Mouse (Mus musculus) lung, postnatal 0 days (tissue): Measurements from ENCODE around the gene Zfp771. TPM values are rescaled to one million over a fixed set of nuclear protein-coding genes. Genes with fewer than 3 reads are reported as not detected.

Experiments used
- ATAC-seq: fragments of 200-750 bp; cut with Nextera tagmentation; 2 replicates; pipeline ENCODE4 v1.8.0; 2017; ENCODE audit warnings: moderate library complexity
- DNase-seq: peaks from one replicate; pipeline ENCODE4 v3.0.0-alpha.2; 2016; ENCODE audit warnings: low spot score
- H3K27ac ChIP-seq: fragments of 300-500 bp; sonication (generic); 2 replicates; pipeline ENCODE4 v1.5.1; 2014; ENCODE audit warnings: antibody characterized with exemption, mild to moderate bottlenecking, low read length, mixed read lengths
- H3K27me3 ChIP-seq: fragments of 300-500 bp; sonication (generic); replicated peaks from 2 replicates; pipeline ENCODE4 v1.6.1; 2014; ENCODE audit warnings: low read length, mixed read lengths; ENCODE audit not compliant: insufficient read depth
- H3K36me3 ChIP-seq: fragments of 300-500 bp; sonication (generic); 2 replicates; pipeline ENCODE4 v1.6.1; 2014; ENCODE audit warnings: low read length, mixed read lengths; ENCODE audit not compliant: insufficient read depth
- H3K4me1 ChIP-seq: fragments of 300-500 bp; sonication (generic); 2 replicates; pipeline ENCODE4 v1.6.1; 2014; ENCODE audit warnings: antibody characterized with exemption, low read depth, low read length, mixed read lengths; ENCODE audit not compliant: insufficient read depth
- H3K4me2 ChIP-seq: fragments of 300-500 bp; sonication (generic); replicated peaks from 2 replicates; pipeline ENCODE4 v1.6.1; 2014; ENCODE audit warnings: low read depth, mild to moderate bottlenecking, low read length, moderate library complexity, mixed read lengths
- H3K4me3 ChIP-seq: fragments of 300-500 bp; sonication (generic); 2 replicates; pipeline ENCODE4 v1.5.1; 2014; ENCODE audit warnings: low read depth, low read length
- H3K9ac ChIP-seq: fragments of 300-500 bp; sonication (generic); replicated peaks from 2 replicates; pipeline ENCODE4 v1.6.1; 2014; ENCODE audit warnings: low read depth, mild to moderate bottlenecking
- H3K9me3 ChIP-seq: fragments of 300-500 bp; sonication (generic); 2 replicates; pipeline ENCODE4 v1.6.1; 2016; ENCODE audit warnings: low read length, mixed read lengths
- CTCF ChIP-seq: IDR thresholded peaks from 2 replicates; pipeline ENCODE4 v1.5.1; 2016; ENCODE audit warnings: antibody characterized with exemption, mild to moderate bottlenecking
- EP300 ChIP-seq: IDR thresholded peaks from 2 replicates; pipeline ENCODE4 v1.6.1; 2016; ENCODE audit warnings: antibody characterized with exemption, mild to moderate bottlenecking, control low read depth
- WGBS: fragments of 180-500 bp; shearing (Covaris S2); extraction: QIAGEN DNeasy Blood & Tissue Kit; methylation state at CpG from one replicate; pipeline ENCODE4 v1.1.7; 2014; 5-methylcytosine and 5-hydroxymethylcytosine counted together
- polyA plus RNA-seq: library from polyadenylated mRNA; unstranded; fragments of >200 nt; fragmentation: Nextera tagmentation; extraction: Ambion mirVana; gene quantifications from 2 replicates; pipeline ENCODE4 v1.2.1, GENCODE M21; 2015

The Zfp771 gene
- polyA plus RNA-seq, 1 experiment from 2014 or later = 34.9 TPM

DNA sequence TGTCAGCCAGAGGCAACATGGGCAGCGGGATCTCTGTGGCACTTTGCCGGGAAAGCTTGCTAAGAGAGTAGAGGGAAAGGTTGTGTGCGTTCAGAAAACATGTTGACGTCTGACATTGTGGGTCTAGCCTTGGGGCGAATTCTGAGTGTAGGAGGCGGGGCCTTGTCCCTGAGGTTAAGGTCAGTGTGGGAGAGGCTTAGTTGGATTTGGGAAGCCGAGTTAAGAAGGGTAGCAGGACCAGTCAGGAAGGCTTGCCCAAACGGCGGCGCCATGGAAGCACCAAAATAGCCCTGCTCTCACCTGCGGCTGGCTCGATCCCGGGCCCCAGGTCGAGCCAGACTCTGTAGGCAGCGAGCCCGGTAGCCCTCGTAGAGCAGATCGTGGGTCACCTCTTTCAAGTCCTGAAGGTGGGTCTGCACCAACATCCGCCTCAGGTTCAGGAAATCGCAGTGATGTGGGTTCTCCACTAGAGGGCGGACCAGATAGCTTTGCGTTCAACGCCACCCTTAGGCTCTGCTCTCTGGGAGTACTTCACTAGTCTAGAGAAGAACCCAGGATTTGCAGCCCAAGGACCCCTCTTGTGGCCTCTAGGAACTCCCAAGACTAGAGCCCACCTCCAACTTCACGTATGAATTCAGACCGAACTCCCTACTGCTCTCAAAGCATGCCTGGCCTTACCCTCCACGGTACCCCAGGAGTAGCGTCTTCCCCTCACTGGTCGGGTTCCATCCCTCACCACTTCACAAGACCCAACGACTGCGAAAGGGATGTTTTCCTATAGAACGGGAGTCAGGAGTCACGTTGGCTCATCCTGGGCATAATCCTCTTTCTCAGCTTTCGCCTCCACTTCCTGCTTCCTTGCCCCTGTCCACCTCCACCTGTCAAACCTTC is 28.8 kb upstream of the Zfp771 start:
- TF ChIP-seq CTCF = peak; percentile 93
- no peak for TF ChIP-seq EP300
- Histone ChIP-seq H3K4me2 (peak overlapping the region; percentile 59), H3K4me3 (peak overlapping the region; percentile 28), H3K9me3 (no peaks in the 10 kb centered on the region), H3K27ac (no peak overlapping the region), H3K9ac (peak overlapping the region; percentile 43; the same call in 1 of the 2 replicates), H3K36me3 (no peaks in the 10 kb centered on the region), H3K4me1 (peaks cover 4% of the 10 kb centered on the region; the same call in 1 of the 2 replicates), H3K27me3 (no peaks in the 10 kb centered on the region)
- ATAC-seq (peak; percentile 70), DNase-seq (peak; percentile 85)
- WGBS = 27% methylated on average over 33 of the region's 33 CpGs

DNA sequence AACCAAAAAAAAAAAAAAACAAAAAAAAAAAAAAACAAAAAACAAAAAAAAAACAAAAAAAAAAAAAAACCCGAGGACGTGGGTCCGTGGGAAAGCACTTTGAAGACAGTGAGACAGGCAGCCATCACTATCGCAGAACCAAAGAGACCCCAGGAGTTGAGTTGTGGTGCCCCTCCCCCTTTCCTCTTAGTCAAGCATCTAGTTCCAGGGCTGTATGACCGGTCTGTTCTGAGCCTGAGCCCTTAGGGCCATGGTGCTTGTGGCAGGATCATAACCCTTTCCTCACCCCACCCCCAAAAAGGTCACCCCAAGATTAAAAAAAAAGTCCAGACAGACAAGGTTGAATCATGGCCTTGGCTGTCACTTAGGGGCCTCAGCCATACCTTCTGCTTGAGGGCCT is 27.8 kb upstream of the Zfp771 start:
- no peak for ATAC-seq
- TF ChIP-seq EP300 (no peak), CTCF (no peak)

DNA sequence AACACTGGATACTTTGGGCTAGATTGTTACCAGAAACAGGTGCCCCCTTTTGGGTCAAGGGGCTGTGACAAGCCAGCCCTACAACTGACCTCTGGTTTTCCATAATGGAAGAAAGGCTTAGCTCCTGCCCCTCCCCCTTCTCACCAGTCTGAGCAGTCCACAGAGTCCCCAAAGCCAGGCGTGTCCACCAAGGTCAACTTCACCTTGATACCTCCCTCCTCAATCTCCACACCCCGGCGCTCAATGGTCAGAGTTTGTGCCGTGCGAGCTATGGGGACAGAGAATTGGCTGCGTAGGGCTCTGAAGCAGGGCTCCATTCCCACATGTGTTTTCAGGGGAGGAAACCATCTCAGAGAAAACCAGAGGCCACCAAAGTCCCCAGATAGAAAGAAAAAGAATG is 26.6 kb upstream of the Zfp771 start:
- WGBS = 83% methylated on average over 6 of the region's 6 CpGs
- H3K4me1 ChIP-seq = peaks cover 4% of the 10 kb centered on the region; the same call in 1 of the 2 replicates
- TF ChIP-seq EP300 (no peak), CTCF (no peak)
- H3K4me3 ChIP-seq = no peak overlapping the region
- no peaks in the 10 kb centered on the region for H3K27me3 ChIP-seq
- no peak overlapping the region for H3K9ac ChIP-seq
- no peak overlapping the region for H3K27ac ChIP-seq
- ATAC-seq = no peak
- H3K4me2 ChIP-seq = no peak overlapping the region
- H3K36me3 ChIP-seq = no peaks in the 10 kb centered on the region
- no peak for DNase-seq
- no peaks in the 10 kb centered on the region for H3K9me3 ChIP-seq

More for the DNA sequence above, 27.8 kb upstream of the Zfp771 start:
- Histone ChIP-seq H3K9me3 (no peaks in the 10 kb centered on the region), H3K4me3 (no peak overlapping the region), H3K27ac (no peak overlapping the region), H3K9ac (no peak overlapping the region), H3K4me1 (peaks cover 4% of the 10 kb centered on the region; the same call in 1 of the 2 replicates), H3K4me2 (no peak overlapping the region), H3K27me3 (no peaks in the 10 kb centered on the region), H3K36me3 (no peaks in the 10 kb centered on the region)
- no peak for DNase-seq
- 75% methylated on average over 5 of the region's 5 CpGs for WGBS

DNA sequence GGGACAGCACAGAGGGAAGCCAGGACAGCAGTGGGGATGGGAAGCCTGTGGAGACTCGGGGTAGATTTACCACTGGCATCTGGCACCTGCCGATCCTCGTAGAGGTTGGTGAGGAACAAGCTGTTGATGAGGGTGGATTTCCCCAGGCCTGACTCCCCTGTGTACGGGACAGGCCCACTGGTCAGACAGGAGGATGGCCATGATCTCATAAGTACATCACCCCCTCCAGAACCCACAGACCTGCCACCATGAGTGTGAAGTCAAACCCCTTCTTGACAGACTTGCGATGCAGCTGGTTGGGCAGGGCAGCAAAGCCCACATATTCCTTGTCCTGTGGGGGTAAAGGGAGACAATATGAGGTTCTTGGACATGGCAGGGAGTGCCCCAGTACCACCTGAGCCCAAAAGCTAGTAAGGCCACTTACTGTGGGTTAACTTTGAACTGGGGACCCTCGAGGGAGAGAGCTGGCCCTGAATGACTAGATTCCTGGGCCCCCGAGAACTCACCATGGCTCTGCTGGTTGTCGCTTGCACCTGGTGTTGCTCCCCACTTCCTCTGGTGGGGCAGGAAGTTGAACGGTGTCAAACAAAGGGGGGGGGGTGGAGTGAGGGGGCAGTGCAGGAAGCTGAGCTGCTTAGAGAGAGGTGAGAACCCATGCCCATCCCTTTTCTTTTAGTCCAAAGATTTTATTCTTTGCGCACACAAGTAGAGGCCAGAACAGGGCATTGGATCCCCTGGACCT is 26.0 kb upstream of the Zfp771 start:
- H3K9me3 ChIP-seq = no peaks in the 10 kb centered on the region
- no peak for ATAC-seq
- H3K27ac ChIP-seq = no peak overlapping the region
- H3K27me3 ChIP-seq = no peaks in the 10 kb centered on the region
- TF ChIP-seq EP300 = no peak
- TF ChIP-seq CTCF = no peak
- H3K4me1 ChIP-seq = peaks cover 4% of the 10 kb centered on the region; the same call in 1 of the 2 replicates
- no peaks in the 10 kb centered on the region for H3K36me3 ChIP-seq
- no peak overlapping the region for H3K9ac ChIP-seq
- 45% methylated on average over 10 of the region's 10 CpGs for WGBS
- H3K4me3 ChIP-seq = no peak overlapping the region
- no peak for DNase-seq
- H3K4me2 ChIP-seq = no peak overlapping the region

DNA sequence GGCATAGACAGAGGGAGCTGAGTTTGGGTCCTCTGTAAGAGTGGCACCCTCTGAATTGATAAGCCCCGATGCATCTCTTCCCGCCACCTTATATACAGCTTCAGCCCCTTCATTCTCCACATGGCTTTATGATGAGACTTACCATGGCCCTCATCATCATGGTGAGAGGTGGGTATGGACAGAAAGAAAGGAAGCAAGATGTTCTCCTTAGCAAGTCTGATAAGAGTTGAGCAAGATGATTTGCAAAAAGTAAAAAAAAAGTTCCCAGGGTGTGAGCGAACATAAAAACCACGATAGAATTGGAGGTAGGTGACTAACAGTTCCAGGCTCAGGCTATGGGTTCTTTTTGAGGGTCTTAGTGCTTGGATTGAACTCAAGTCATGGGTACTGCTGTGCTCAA is 25.4 kb upstream of the Zfp771 start:
- H3K27me3 ChIP-seq = no peaks in the 10 kb centered on the region
- 89% methylated on average over 4 of the region's 4 CpGs for WGBS
- no peaks in the 10 kb centered on the region for H3K36me3 ChIP-seq
- no peak overlapping the region for H3K4me2 ChIP-seq
- H3K9ac ChIP-seq = no peak overlapping the region
- peaks cover 4% of the 10 kb centered on the region; the same call in 1 of the 2 replicates for H3K4me1 ChIP-seq
- H3K4me3 ChIP-seq = no peak overlapping the region
- DNase-seq = no peak
- H3K27ac ChIP-seq = no peak overlapping the region
- no peak for ATAC-seq
- no peaks in the 10 kb centered on the region for H3K9me3 ChIP-seq
- no peak for TF ChIP-seq EP300
- no peak for TF ChIP-seq CTCF

DNA sequence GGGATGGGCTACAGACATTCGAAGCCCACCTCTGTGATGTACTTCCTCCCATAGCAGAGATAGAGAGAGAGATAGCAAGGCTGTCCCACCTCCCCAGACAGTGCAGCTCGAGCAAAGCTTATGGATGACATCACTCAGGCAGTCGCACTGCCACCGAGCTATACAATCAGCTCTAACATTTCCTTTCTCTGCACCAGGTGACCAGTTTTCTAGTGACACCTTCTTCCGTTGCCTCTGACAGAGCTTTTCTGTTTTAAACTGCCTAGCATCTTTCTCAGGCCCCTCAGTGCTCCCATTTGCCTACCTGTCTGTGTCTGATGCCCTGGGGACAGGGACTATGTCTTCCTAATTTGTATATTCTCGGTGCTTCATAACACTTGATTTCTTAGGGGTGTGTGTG is 23.6 kb upstream of the Zfp771 start:
- Histone ChIP-seq H3K27me3 (no peaks in the 10 kb centered on the region), H3K36me3 (no peaks in the 10 kb centered on the region), H3K4me1 (no peaks in the 10 kb centered on the region; the same call in 1 of the 2 replicates), H3K4me2 (no peak overlapping the region), H3K4me3 (no peak overlapping the region), H3K27ac (no peak overlapping the region), H3K9me3 (no peaks in the 10 kb centered on the region), H3K9ac (no peak overlapping the region)
- no peak for DNase-seq
- WGBS = 65% methylated on average over 6 of the region's 6 CpGs
- TF ChIP-seq CTCF (no peak), EP300 (no peak)
- ATAC-seq = no peak
